Mouse (Mus musculus): ENCODE measurements around the gene Cerk. TPM values are rescaled to one million over a fixed set of nuclear protein-coding genes. Genes with fewer than 3 reads are reported as not detected.
"Not testable (repeated sequence)": the region's sequence is repeated elsewhere in the genome, so short reads cannot be mapped to it uniquely, and the experiment has no call there.

Cerk gene
- polyA plus RNA-seq, 1 experiment from 2014 or later, result 6.1 TPM

DNA sequence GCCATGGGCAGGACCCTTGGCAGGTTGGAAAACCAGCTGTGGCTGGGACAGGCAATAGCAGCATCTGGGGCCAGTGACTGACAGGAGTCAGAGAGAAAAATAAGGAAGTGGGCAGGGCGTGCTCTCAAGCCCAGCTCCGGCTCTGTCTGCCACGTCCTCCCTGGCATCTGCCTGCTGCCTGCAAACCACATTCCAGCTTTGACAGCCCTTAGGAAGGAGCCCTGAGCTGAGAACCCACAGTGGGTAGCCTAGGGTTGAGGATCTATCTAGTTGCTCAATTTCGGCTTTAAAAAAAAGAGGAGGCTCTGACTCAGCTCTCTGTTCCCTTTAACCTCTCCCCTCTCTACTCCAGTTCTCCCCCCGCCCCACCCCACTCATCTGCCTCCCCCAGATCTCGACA lies 16.7 kb upstream of the Cerk start:
- ATAC-seq (peak; percentile 47), DNase-seq (peak; percentile 58)
- no peak overlapping the region for H3K4me2 ChIP-seq (ENCODE audit: low read depth, low read length)
- H3K9me3 ChIP-seq (ENCODE audit: low read length), result no peaks in the 10 kb centered on the region
- H3K36me3 ChIP-seq (replicated peaks; ENCODE audit: insufficient read depth, low read length), result no peaks in the 10 kb centered on the region
- WGBS (ENCODE audit: insufficient replicate concordance), result 30% methylated on average over 6 of the region's 6 CpGs
- no peak overlapping the region for H3K9ac ChIP-seq (replicated peaks)
- H3K27ac ChIP-seq (ENCODE audit: low read depth), result peak overlapping the region; percentile 72
- H3K4me3 ChIP-seq (ENCODE audit: low read depth, low read length), result no peak overlapping the region
- H3K4me1 ChIP-seq (ENCODE audit: insufficient read depth), result peaks cover 39% of the 10 kb centered on the region
- no peaks in the 10 kb centered on the region for H3K27me3 ChIP-seq (ENCODE audit: insufficient read depth, low read length)
- no peak for TF ChIP-seq EP300 (IDR thresholded peaks at IDR 0.05; ENCODE audit: low read depth)
- no peak for TF ChIP-seq CTCF (IDR thresholded peaks at IDR 0.05; ENCODE audit: low read depth)

- Histone ChIP-seq H3K27ac (ENCODE audit: low read depth) (peak overlapping the region; percentile 72), H3K9ac (replicated peaks) (no peak overlapping the region), H3K36me3 (replicated peaks; ENCODE audit: insufficient read depth, low read length) (no peaks in the 10 kb centered on the region), H3K4me1 (ENCODE audit: insufficient read depth) (peaks cover 39% of the 10 kb centered on the region), H3K9me3 (ENCODE audit: low read length) (no peaks in the 10 kb centered on the region), H3K27me3 (ENCODE audit: insufficient read depth, low read length) (no peaks in the 10 kb centered on the region), H3K4me2 (ENCODE audit: low read depth, low read length) (no peak overlapping the region), H3K4me3 (ENCODE audit: low read depth, low read length) (no peak overlapping the region)
- TF ChIP-seq EP300 (IDR thresholded peaks at IDR 0.05; ENCODE audit: low read depth) (no peak), CTCF (IDR thresholded peaks at IDR 0.05; ENCODE audit: low read depth) (no peak)
- DNase-seq (no peak), ATAC-seq (no peak)
- 71% methylated on average over 9 of the region's 9 CpGs for WGBS (ENCODE audit: insufficient replicate concordance)
These were observed 15.9 kb upstream of the Cerk start for GRCm38 (mm10) chr15:86201696-86202330.

DNA sequence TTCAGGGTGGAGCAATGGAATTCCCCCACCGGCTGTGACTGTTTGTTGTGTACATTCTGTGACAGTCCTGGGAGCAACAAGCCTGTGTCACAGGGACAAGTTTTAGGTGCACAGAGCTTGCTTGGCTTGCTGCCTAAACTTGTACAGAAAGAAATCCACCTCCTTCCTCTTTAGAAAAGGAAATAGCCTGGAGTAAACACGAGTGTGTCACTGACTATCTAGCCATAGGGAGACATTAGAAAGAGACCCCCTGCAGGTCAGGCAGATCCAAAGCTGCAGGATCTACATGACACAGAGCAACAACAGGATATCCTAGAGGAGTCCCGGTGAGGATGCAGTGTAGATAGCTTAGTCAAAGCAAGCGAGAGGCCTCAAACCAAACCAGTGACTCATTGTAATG lies 15.2 kb upstream of the Cerk start:
- H3K36me3 ChIP-seq (replicated peaks; ENCODE audit: insufficient read depth, low read length), result no peaks in the 10 kb centered on the region
- H3K27me3 ChIP-seq (ENCODE audit: insufficient read depth, low read length), result no peaks in the 10 kb centered on the region
- no peaks in the 10 kb centered on the region for H3K9me3 ChIP-seq (ENCODE audit: low read length)
- ATAC-seq, result peak; percentile 50
- peaks cover 39% of the 10 kb centered on the region for H3K4me1 ChIP-seq (ENCODE audit: insufficient read depth)
- no peak overlapping the region for H3K4me3 ChIP-seq (ENCODE audit: low read depth, low read length)
- no peak overlapping the region for H3K9ac ChIP-seq (replicated peaks)
- no peak overlapping the region for H3K4me2 ChIP-seq (ENCODE audit: low read depth, low read length)
- WGBS (ENCODE audit: insufficient replicate concordance), result 26% methylated on average over 4 of the region's 4 CpGs
- DNase-seq, result no peak
- H3K27ac ChIP-seq (ENCODE audit: low read depth), result peak overlapping the region; percentile 72; the same call in 1 of the 2 replicates
- TF ChIP-seq EP300 (IDR thresholded peaks at IDR 0.05; ENCODE audit: low read depth) (peak; percentile 52; the same call in 1 of the 2 replicates), CTCF (IDR thresholded peaks at IDR 0.05; ENCODE audit: low read depth) (0 out of 2 replicates have a peak, but pooled peaks have one; percentile 12)

DNA sequence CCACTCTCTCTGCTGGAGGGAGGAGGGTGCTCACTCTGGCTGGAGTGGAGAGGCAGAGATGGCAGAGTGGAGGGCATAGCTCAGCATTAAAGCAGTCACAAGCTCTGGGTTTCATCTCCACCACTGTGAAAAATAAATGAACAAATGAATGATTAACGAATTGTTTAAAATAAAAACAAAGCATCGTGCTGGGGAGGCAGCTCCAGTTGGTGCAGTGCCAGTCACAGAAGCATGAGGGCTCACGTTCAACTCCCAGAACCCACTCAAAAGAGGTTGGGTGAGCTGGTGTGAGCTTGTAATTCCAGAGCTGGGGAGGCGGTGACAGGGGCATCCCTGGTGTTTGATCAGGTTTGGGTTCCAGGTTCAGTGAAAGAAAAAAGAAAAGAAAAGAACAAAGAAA lies 14.2 kb upstream of the Cerk start:
- Histone ChIP-seq H3K9me3 (ENCODE audit: low read length) (no peaks in the 10 kb centered on the region), H3K27ac (ENCODE audit: low read depth) (no peak overlapping the region), H3K9ac (replicated peaks) (no peak overlapping the region), H3K4me3 (ENCODE audit: low read depth, low read length) (no peak overlapping the region), H3K36me3 (replicated peaks; ENCODE audit: insufficient read depth, low read length) (no peaks in the 10 kb centered on the region), H3K4me2 (ENCODE audit: low read depth, low read length) (no peak overlapping the region), H3K27me3 (ENCODE audit: insufficient read depth, low read length) (no peaks in the 10 kb centered on the region), H3K4me1 (ENCODE audit: insufficient read depth) (peaks cover 33% of the 10 kb centered on the region)
- no peak for DNase-seq
- 55% methylated on average over 4 of the region's 4 CpGs for WGBS (ENCODE audit: insufficient replicate concordance)
- ATAC-seq, result no peak
- no peak for TF ChIP-seq EP300 (IDR thresholded peaks at IDR 0.05; ENCODE audit: low read depth)
- no peak for TF ChIP-seq CTCF (IDR thresholded peaks at IDR 0.05; ENCODE audit: low read depth)

DNA sequence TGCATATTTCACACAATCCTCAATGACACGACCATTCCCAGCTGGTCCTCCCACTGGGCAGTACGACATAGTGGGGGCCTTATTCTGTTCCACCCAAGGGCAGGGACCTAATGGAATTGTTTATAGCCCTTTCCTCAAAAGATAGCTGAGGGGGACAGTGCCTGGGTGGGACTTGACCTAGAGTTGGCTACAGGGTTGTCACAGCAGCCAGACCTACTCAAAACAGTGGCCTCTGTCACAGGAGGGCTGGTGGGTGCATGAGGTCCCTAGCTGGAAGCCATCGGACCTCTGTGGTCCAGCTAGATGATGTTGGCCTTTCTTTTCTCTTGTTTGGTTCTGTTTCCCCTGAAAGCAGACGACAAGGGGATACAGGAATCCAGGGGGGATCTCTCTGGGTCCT lies 13.5 kb upstream of the Cerk start:
- Histone ChIP-seq H3K27ac (ENCODE audit: low read depth) (no peak overlapping the region), H3K36me3 (replicated peaks; ENCODE audit: insufficient read depth, low read length) (no peaks in the 10 kb centered on the region), H3K9me3 (ENCODE audit: low read length) (no peaks in the 10 kb centered on the region), H3K4me2 (ENCODE audit: low read depth, low read length) (no peak overlapping the region), H3K4me3 (ENCODE audit: low read depth, low read length) (no peak overlapping the region), H3K27me3 (ENCODE audit: insufficient read depth, low read length) (no peaks in the 10 kb centered on the region), H3K9ac (replicated peaks) (no peak overlapping the region), H3K4me1 (ENCODE audit: insufficient read depth) (peaks cover 32% of the 10 kb centered on the region)
- no peak for ATAC-seq
- TF ChIP-seq CTCF (IDR thresholded peaks at IDR 0.05; ENCODE audit: low read depth) (no peak), EP300 (IDR thresholded peaks at IDR 0.05; ENCODE audit: low read depth) (no peak)
- no peak for DNase-seq
- WGBS (ENCODE audit: insufficient replicate concordance), result 77% methylated on average over 4 of the region's 4 CpGs

- 84% methylated on average over 5 of the region's 5 CpGs for WGBS (ENCODE audit: insufficient replicate concordance)
- no peak overlapping the region for H3K27ac ChIP-seq (ENCODE audit: low read depth)
- TF ChIP-seq CTCF (IDR thresholded peaks at IDR 0.05; ENCODE audit: low read depth), result no peak
- no peak for TF ChIP-seq EP300 (IDR thresholded peaks at IDR 0.05; ENCODE audit: low read depth)
These were observed 13.1 kb upstream of the Cerk start for GRCm38 (mm10) chr15:86199052-86199451.

DNA sequence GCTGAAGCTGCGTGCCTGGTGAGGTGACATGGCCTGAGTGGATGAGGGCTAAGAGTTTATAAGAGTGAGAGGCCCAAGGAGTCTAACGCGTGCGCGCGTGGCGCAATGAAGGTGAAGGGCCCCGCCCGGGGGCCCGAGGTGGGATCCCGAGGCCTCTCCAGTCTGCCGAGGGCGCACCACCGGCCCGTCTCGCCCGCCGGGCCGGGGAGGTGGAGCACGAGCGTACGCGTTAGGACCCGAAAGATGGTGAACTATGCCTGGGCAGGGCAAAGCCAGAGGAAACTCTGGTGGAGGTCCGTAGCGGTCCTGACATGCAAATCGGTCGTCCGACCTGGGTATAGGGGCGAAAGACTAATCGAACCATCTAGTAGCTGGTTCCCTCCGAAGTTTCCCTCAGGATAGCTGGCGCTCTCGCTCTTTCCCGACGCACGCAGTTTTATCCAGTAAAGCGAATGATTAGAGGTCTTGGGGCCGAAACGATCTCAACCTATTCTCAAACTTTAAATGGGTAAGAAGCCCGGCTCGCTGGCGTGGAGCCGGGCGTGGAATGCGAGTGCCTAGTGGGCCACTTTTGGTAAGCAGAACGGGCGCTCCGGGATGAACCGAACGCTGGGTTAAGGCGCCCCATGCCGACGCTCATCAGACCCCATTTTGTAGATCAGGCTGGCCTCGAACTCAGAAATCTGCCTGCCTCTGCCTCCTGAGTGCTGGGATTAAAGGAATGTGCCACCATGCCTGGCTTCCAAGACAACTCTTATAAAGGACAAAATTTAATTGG lies 8.9 kb upstream of the Cerk start:
- not testable (repeated sequence) for H3K27me3 ChIP-seq (ENCODE audit: insufficient read depth, low read length); H3K4me3 ChIP-seq (ENCODE audit: low read depth, low read length); H3K4me1 ChIP-seq (ENCODE audit: insufficient read depth); H3K9ac ChIP-seq (replicated peaks); H3K27ac ChIP-seq (ENCODE audit: low read depth); H3K4me2 ChIP-seq (ENCODE audit: low read depth, low read length); H3K9me3 ChIP-seq (ENCODE audit: low read length); DNase-seq; H3K36me3 ChIP-seq (replicated peaks; ENCODE audit: insufficient read depth, low read length)
- ATAC-seq, result peak; percentile 100
- WGBS (ENCODE audit: insufficient replicate concordance), result 79% methylated on average over 55 of the region's 55 CpGs

More at GRCm38 (mm10) chr15:86199052-86199451, 13.1 kb upstream of the Cerk start:
- H3K9ac ChIP-seq (replicated peaks), result no peak overlapping the region
- ATAC-seq (no peak), DNase-seq (no peak)
- no peaks in the 10 kb centered on the region for H3K36me3 ChIP-seq (replicated peaks; ENCODE audit: insufficient read depth, low read length)
- H3K27me3 ChIP-seq (ENCODE audit: insufficient read depth, low read length), result no peaks in the 10 kb centered on the region
- H3K4me3 ChIP-seq (ENCODE audit: low read depth, low read length), result no peak overlapping the region
- H3K9me3 ChIP-seq (ENCODE audit: low read length), result no peaks in the 10 kb centered on the region
- H3K4me2 ChIP-seq (ENCODE audit: low read depth, low read length), result no peak overlapping the region
- peaks cover 28% of the 10 kb centered on the region for H3K4me1 ChIP-seq (ENCODE audit: insufficient read depth)

All from liver, postnatal 0 days (tissue).